Mouse (Mus musculus) embryonic fibroblast, embryonic 13.5 days (primary cell): ENCODE results near the gene Nudt16l1.

Experiments used
- CTCF ChIP-seq: IDR thresholded peaks from 2 replicates; pipeline ENCODE4 v1.5.1; 2011; ENCODE audit warnings: mild to moderate bottlenecking, control low read depth, low read length, moderate library complexity, borderline replicate concordance; ENCODE audit not compliant: insufficient read depth
- POLR2A ChIP-seq: IDR thresholded peaks from 2 replicates; pipeline ENCODE4 v1.6.1; 2011; ENCODE audit warnings: low read depth, mild to moderate bottlenecking, control low read depth, low read length, moderate library complexity

DNA sequence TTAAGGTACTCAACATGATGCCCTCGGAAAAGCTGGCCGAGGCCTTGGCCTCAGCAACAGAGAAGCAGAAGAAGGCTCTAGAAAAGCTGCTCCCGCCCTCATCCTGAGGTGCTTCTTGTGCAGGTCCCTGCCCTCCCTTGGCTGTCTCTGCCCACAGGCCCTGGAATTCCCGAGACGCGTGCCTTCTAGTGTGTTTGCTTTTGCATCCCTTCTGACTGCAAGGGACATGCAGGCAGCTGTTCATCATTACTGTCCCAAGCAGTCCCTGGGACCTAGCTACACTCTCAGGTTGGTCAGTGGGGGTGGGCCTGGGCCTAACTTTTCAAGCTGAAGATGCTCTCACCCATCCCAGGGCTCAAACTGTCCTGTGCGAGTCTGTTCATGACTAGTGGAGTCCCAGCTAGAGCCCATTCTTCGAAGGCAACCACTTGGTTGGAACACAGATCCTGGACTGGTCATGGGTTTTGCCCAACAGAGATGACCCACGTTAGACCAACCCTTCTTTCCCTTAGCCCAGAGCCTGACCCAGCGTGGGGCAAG lies 1.8 kb downstream of the Nudt16l1 start:
- TF ChIP-seq CTCF (no peak), POLR2A (no peak)
